Mouse (Mus musculus) heart, embryonic 12.5 days (tissue): ENCODE data around the gene Pxdc1. TPM values are rescaled to one million over a fixed set of nuclear protein-coding genes. Genes with fewer than 3 reads are reported as not detected.

Source experiments
- ATAC-seq: fragments of 200-750 bp; cut with Nextera tagmentation; 2 replicates; pipeline ENCODE4 v1.8.0; 2017; ENCODE audit warnings: moderate TSS enrichment, moderate library complexity; ENCODE audit not compliant: insufficient number of reproducible peaks, low FRiP score
- H3K27ac ChIP-seq: fragments of 300-500 bp; sonication (generic); 2 replicates; pipeline ENCODE4 v1.5.1; 2016; ENCODE audit warnings: mild to moderate bottlenecking, moderate library complexity; ENCODE audit not compliant: poor library complexity, severe bottlenecking
- H3K27me3 ChIP-seq: fragments of 300-500 bp; sonication (generic); replicated peaks from 2 replicates; pipeline ENCODE4 v1.6.1; 2016; ENCODE audit warnings: mild to moderate bottlenecking, moderate library complexity
- H3K36me3 ChIP-seq: fragments of 300-500 bp; sonication (generic); 2 replicates; pipeline ENCODE4 v1.6.1; 2016; ENCODE audit warnings: mild to moderate bottlenecking, moderate library complexity
- H3K4me1 ChIP-seq: fragments of 300-500 bp; sonication (generic); replicated peaks from 2 replicates; pipeline ENCODE4 v1.6.1; 2016; ENCODE audit warnings: mild to moderate bottlenecking
- H3K4me2 ChIP-seq: fragments of 300-500 bp; sonication (generic); 2 replicates; pipeline ENCODE4 v1.6.1; 2016; ENCODE audit warnings: mild to moderate bottlenecking, moderate library complexity
- H3K4me3 ChIP-seq: fragments of 300-500 bp; sonication (generic); 2 replicates; pipeline ENCODE4 v1.5.1; 2016; ENCODE audit warnings: mild to moderate bottlenecking
- H3K9ac ChIP-seq: fragments of 300-500 bp; sonication (generic); 2 replicates; pipeline ENCODE4 v1.6.1; 2016; ENCODE audit warnings: mild to moderate bottlenecking, moderate library complexity
- H3K9me3 ChIP-seq: fragments of 300-500 bp; sonication (generic); replicated peaks from 2 replicates; pipeline ENCODE4 v1.6.1; 2016; ENCODE audit warnings: mild to moderate bottlenecking, moderate library complexity
- WGBS: fragments of 180-500 bp; shearing (Covaris S2); methylation state at CpG from one replicate; pipeline ENCODE4 v1.1.7; 2016; 5-methylcytosine and 5-hydroxymethylcytosine counted together
- polyA plus RNA-seq: library from polyadenylated mRNA; unstranded; fragments of >200 nt; fragmentation: Nextera tagmentation; extraction: Ambion mirVana; gene quantifications from 2 replicates; pipeline ENCODE4 v1.2.1, GENCODE M21; 2016

Pxdc1 gene
- 23.8 and 27.1 TPM in 2 replicates for polyA plus RNA-seq

DNA sequence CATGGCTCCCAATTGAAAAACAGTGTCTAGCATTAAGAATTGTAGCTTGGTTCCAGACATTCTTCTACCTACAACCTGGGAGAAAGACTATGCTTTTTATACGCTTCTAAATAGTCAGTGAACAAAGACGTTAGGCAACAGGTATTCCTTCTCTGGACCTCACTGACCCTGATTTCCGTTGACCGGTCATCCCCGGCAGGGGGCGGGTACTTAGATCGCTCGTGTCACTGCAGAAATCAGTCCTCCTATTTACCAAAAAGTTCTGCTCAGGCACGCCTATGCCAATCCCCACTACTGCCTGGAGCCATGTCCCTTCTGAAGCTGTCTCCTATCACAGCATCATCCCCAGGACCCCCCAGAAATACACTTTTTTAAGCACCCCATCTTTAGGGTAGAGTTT lies at the start of gene Pxdc1:
Gene Pxdc1, minus strand, starts transcription at position 96 of the 400 bp plus-strand sequence.
- ATAC-seq, result no peak
- Histone ChIP-seq H3K36me3 (no peaks in the 10 kb centered on the region), H3K4me1 (peaks cover 20% of the 10 kb centered on the region), H3K27ac (peak within 1 kb of the TSS; percentile 86), H3K27me3 (no peaks in the 10 kb centered on the region), H3K9me3 (no peaks in the 10 kb centered on the region), H3K9ac (peak within 1 kb of the TSS; percentile 81), H3K4me2 (peak within 1 kb of the TSS; percentile 85), H3K4me3 (peak within 1 kb of the TSS; percentile 78)
- 1% methylated on average over 9 of the region's 9 CpGs for WGBS

DNA sequence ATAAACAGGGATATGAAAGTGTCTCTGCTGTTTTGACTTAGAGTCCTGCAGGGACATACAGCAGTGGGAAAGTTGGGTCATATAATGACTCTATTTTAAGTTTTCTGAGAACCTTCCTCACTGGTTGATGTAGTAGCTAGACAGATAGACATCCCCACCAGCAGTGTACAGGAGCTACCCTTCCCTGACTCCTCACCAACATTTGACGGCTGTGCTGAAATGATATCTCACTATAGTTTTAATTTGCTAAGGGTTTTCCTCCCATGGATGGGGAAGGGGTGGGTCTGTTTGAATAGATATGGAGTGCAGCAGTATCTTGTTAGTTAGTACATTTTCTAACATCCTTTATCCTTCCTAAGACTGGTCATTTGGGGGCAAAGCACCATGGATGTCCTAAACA lies 47.3 kb upstream of the Pxdc1 start:
- Histone ChIP-seq H3K9me3 (no peaks in the 10 kb centered on the region), H3K4me3 (no peak overlapping the region), H3K9ac (no peak overlapping the region), H3K36me3 (no peaks in the 10 kb centered on the region), H3K4me1 (0 out of 2 replicates have a peak, but pooled peaks cover 4% of the 10 kb centered on the region), H3K27me3 (no peaks in the 10 kb centered on the region), H3K27ac (no peak overlapping the region), H3K4me2 (no peak overlapping the region)
- ATAC-seq, result no peak
- WGBS, result 73% methylated on average over 1 of the region's 1 CpGs

DNA sequence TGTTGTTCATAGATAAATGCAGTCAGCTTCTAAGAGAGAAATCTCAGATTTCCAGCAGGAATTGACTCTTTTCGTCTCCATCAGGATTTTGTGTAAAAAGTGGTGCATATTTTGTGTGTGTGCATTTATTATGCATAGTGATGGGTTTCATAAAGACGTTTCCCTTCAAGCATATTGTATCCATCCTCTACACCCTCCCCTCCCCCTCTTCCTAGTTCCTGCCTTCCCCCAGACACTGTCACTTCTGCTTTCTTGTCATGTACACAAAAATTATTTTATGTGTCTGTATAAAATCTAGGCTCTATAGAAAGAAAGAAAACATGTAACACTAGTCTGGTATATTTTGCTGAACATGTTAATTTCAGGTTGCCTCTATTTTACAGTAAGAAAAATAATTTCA lies 46.8 kb upstream of the Pxdc1 start:
- Histone ChIP-seq H3K4me3 (no peak overlapping the region), H3K9me3 (no peaks in the 10 kb centered on the region), H3K4me2 (no peak overlapping the region), H3K4me1 (0 out of 2 replicates have a peak, but pooled peaks cover 4% of the 10 kb centered on the region), H3K36me3 (no peaks in the 10 kb centered on the region), H3K27ac (no peak overlapping the region), H3K9ac (no peak overlapping the region), H3K27me3 (no peaks in the 10 kb centered on the region)
- WGBS, result 68% methylated on average over 2 of the region's 2 CpGs
- no peak for ATAC-seq

DNA sequence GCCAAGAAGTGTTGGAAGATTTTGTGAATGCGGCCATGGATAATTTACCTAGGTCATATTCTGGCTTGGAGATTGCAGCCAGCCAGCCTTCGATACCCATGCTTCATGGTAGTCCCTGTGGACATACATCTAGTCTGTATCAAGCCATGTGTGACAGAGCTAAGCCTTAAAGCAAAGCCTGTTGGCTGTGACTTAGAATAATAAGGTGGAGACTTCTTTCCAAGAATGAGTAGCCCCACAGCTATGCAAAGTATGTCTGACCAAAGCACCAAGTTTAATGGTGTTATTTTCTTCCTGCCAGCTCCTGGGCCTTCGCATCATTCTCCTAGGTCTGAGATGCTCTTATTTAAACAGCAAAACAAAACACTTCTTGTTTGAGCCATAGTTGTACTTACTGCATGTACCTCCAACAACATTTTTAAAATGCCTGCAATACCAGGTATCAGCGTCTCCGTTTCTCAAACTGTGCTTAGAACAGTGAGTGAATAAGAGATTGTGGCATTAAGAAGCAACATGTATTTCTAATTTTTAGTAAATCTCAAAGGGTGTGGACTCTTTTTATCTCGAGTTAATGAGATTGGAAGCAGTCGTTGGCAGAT lies 43.5 kb upstream of the Pxdc1 start:
- Histone ChIP-seq H3K4me2 (no peak overlapping the region), H3K9ac (no peak overlapping the region), H3K4me1 (0 out of 2 replicates have a peak, but pooled peaks cover 4% of the 10 kb centered on the region), H3K27me3 (no peaks in the 10 kb centered on the region), H3K9me3 (no peaks in the 10 kb centered on the region), H3K27ac (no peak overlapping the region), H3K36me3 (no peaks in the 10 kb centered on the region), H3K4me3 (no peak overlapping the region)
- 61% methylated on average over 7 of the region's 7 CpGs for WGBS
- no peak for ATAC-seq

DNA sequence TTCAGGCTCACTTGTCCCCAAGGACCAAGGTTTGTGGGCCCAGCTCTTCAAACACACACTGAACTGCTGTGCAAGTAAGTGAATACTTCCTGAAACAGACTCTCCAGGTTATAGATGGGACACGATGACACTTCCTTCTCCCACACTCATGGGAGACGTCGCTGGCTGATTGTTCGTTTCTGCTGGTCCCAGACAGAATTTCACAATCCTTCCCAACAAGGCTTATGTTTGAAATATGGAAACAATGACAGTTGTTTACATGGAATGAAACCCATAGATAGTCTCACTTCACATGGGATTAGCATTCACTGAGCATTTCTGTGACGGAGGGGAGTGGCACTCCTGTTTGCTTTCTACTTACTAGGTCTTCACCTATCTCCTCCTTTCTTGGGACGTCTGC lies 39.8 kb upstream of the Pxdc1 start:
- Histone ChIP-seq H3K27me3 (no peaks in the 10 kb centered on the region), H3K27ac (no peak overlapping the region), H3K9ac (no peak overlapping the region), H3K4me1 (0 out of 2 replicates have a peak, but pooled peaks cover 4% of the 10 kb centered on the region), H3K9me3 (no peaks in the 10 kb centered on the region), H3K4me3 (no peak overlapping the region), H3K36me3 (no peaks in the 10 kb centered on the region), H3K4me2 (no peak overlapping the region)
- no peak for ATAC-seq
- WGBS, result 75% methylated on average over 6 of the region's 6 CpGs

DNA sequence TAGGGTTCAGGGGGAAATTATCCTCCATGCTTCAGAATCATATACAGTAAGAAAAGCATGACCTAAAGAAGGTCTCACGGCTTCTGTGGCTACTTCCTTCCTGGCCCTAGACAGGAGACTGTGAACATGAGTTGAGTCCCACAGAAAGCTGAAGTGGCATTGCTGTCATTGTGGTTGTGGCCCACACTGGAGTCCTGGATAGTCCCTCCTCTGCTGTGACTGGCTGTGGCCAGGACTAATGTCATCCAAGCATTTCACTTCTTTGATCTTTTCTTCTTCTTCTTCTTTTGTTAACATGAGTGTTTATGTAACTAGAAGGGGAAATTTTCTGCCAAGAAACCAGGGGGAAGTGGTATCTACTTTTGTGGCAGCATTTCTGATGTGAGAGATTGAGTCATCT lies 37.8 kb upstream of the Pxdc1 start:
- no peak overlapping the region for H3K9ac ChIP-seq
- H3K9me3 ChIP-seq, result no peaks in the 10 kb centered on the region
- no peaks in the 10 kb centered on the region for H3K27me3 ChIP-seq
- H3K4me2 ChIP-seq, result no peak overlapping the region
- 0 out of 2 replicates have a peak, but pooled peaks cover 6% of the 10 kb centered on the region for H3K4me1 ChIP-seq
- WGBS, result 66% methylated on average over 1 of the region's 1 CpGs
- H3K36me3 ChIP-seq, result no peaks in the 10 kb centered on the region
- no peak for ATAC-seq
- H3K27ac ChIP-seq, result no peak overlapping the region
- no peak overlapping the region for H3K4me3 ChIP-seq

DNA sequence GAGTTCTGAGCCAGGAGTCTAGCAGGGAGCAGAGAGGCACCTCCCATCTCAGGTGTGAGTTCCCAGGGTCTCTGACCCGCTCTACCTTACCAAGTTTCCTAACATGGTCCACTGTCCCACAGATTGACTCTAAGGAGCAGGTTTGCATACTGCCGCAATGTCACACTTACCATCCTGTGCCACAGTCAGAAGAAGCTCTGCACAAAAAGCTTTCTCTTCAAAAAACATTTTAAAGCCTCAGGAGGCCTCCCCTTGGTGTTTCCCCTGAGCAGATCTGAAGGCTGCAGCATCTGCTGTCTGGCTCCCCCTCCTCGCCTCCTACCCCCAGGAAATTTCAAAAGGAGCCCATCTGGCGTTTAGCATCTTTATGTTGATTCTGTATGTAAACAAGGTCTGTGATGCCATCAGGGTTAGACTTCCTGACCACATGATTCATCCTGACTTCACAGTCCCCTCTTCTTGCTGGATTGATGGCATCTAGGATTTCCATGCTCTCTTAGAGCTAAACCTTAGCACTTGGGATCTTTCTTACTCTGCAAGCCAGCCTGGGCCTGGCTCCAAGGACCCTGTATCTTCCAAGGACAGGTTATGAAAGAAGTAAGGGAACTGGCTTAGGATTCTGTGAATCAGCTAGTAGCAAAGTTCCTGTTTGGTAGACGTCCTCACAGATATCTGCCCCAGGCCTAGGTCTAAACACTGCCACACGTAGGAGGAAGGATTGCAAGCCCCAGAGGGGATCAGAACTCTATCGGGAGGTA lies 31.9 kb upstream of the Pxdc1 start:
- Histone ChIP-seq H3K9ac (no peak overlapping the region), H3K9me3 (no peaks in the 10 kb centered on the region), H3K27me3 (no peaks in the 10 kb centered on the region), H3K4me3 (no peak overlapping the region), H3K4me2 (no peak overlapping the region), H3K36me3 (no peaks in the 10 kb centered on the region), H3K27ac (no peak overlapping the region), H3K4me1 (peaks cover 18% of the 10 kb centered on the region)
- WGBS, result 72% methylated on average over 7 of the region's 7 CpGs
- ATAC-seq, result no peak

DNA sequence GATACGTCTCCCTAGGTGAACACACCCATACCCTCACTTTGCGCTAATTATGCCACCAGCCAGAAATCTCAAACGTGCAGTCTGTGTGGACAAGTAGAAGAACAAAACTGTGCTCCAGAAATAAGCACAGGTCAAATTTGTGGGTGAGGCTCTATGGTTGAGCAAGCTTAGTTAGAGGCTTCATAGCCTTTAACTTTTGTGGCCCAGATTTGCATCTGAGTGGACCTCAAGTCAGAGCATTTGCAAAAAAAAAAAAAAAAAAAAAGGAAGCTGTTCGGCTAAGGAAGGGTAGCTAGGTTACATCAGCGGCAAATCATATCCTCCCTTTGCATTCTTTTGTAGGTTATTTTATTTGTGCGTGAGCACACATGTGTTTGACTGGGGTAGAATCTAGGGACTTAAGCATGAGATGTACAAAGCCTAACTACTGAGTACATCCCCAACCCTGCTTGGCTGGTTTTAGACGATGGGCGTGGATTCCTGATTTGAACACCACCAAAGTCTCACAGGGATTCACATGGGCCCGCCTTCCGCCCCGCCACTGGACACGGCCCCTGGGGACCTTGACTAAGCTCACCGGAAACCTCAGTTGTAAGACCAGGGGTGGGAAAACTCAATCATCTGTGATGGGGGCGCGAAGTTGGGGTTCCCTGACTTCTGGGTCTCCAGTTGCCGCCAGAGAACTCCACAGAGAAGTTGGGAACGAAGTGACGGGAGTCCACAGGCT lies 30.6 kb upstream of the Pxdc1 start:
- 82% methylated on average over 18 of the region's 18 CpGs for WGBS
- H3K9ac ChIP-seq, result no peak overlapping the region
- no peaks in the 10 kb centered on the region for H3K9me3 ChIP-seq
- no peak overlapping the region for H3K27ac ChIP-seq
- no peak for ATAC-seq
- no peaks in the 10 kb centered on the region for H3K36me3 ChIP-seq
- H3K27me3 ChIP-seq, result no peaks in the 10 kb centered on the region
- H3K4me2 ChIP-seq, result no peak overlapping the region
- H3K4me1 ChIP-seq, result peaks cover 18% of the 10 kb centered on the region
- no peak overlapping the region for H3K4me3 ChIP-seq

DNA sequence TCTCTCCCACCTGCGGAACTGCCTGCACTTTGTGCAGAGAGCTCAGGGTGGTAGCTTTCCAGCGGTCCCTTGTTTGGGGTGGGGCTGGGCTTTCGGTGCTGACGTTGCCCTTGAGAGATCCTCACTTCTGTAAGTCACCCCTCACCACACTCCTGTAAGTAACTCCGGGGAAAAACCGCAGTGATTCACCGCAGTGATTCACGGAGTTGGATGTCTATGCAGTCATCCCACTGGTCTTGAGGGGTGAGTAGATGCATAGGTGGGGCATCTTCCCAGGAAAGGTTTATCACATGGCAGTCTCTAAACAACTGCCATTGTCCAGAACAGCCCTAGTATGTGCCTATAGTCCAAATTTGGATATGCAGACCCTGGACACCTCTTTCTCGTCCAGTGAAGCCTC lies 30.0 kb upstream of the Pxdc1 start:
- Histone ChIP-seq H3K4me2 (no peak overlapping the region; the same call in 1 of the 2 replicates), H3K4me1 (peaks cover 18% of the 10 kb centered on the region), H3K27ac (no peak overlapping the region), H3K9me3 (no peaks in the 10 kb centered on the region), H3K9ac (no peak overlapping the region), H3K4me3 (no peak overlapping the region), H3K36me3 (no peaks in the 10 kb centered on the region), H3K27me3 (no peaks in the 10 kb centered on the region)
- ATAC-seq, result no peak
- 63% methylated on average over 9 of the region's 9 CpGs for WGBS

DNA sequence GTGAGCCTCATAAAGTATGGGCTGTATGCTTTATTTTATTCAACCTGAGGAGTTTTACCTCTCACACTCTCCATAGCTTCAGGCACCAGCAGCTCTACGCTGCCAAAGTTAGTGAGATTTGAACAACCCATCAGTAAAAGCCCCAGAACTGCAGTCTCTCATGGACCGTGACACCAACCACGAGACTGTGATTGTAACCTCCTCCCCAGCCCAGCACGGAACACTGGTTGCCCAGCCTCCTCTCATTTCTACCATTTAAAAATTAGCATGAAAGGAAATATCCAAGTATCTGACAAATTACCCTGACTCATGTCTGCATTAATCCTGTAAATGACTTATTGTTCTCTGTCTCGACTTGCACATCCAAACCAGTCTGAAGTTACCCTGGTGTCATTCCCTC lies 23.2 kb upstream of the Pxdc1 start:
- Histone ChIP-seq H3K27ac (no peak overlapping the region), H3K9ac (no peak overlapping the region), H3K27me3 (no peaks in the 10 kb centered on the region), H3K4me2 (no peak overlapping the region), H3K4me1 (peaks cover 6% of the 10 kb centered on the region; the same call in 1 of the 2 replicates), H3K9me3 (no peaks in the 10 kb centered on the region), H3K4me3 (no peak overlapping the region), H3K36me3 (no peaks in the 10 kb centered on the region)
- ATAC-seq, result no peak
- WGBS, result 72% methylated on average over 5 of the region's 5 CpGs

DNA sequence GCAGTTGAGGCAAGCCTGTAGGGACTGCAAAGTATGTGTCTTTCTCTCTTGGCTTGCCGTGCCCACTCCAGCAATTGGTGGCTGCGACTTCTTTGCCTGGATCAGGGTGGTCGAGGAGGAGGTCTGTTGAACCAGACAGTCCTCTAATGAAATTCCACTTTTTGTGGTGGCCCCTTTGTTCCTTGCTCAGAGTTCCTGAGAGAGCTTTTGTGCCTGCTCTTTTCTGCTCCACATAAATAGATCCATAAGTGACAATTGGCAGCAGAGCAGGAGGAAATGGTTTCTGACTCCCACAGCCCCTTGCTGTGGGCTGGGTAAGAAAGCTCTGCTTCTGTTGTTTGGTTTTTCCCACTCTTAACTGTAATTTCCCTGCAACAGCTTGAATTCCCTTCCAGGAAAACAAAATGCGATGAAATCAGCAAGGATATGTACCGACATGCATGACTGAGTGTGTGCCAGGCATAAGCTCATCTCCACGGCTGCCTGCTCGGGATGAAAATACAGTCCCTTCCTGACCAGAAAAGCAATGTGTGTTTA lies 22.6 kb upstream of the Pxdc1 start:
- 67% methylated on average over 7 of the region's 7 CpGs for WGBS
- H3K27ac ChIP-seq, result no peak overlapping the region
- no peak for ATAC-seq

More for the DNA sequence above, 22.6 kb upstream of the Pxdc1 start:
- Histone ChIP-seq H3K4me2 (no peak overlapping the region), H3K9ac (no peak overlapping the region), H3K36me3 (no peaks in the 10 kb centered on the region), H3K4me3 (no peak overlapping the region), H3K4me1 (peaks cover 6% of the 10 kb centered on the region; the same call in 1 of the 2 replicates), H3K27me3 (no peaks in the 10 kb centered on the region), H3K9me3 (no peaks in the 10 kb centered on the region)
